Mouse (Mus musculus) liver, embryonic 11.5 days (tissue): ENCODE measurements around the gene Haus5. TPM values are rescaled to one million over a fixed set of nuclear protein-coding genes. Genes with fewer than 3 reads are reported as not detected.

Source experiments
- ATAC-seq: fragments of 200-750 bp; cut with Nextera tagmentation; replicated peaks from 2 replicates; pipeline ENCODE4 v1.8.0; 2017; ENCODE audit warnings: moderate number of reproducible peaks, mild to moderate bottlenecking, moderate TSS enrichment, moderate library complexity; ENCODE audit not compliant: low FRiP score
- DNase-seq: peaks from one replicate; pipeline ENCODE4 v3.0.0-alpha.2; 2017; ENCODE audit warnings: low spot score
- H3K27ac ChIP-seq: fragments of 300-500 bp; sonication (generic); 2 replicates; pipeline ENCODE4 v1.5.1; 2014; ENCODE audit warnings: mild to moderate bottlenecking, low read depth, low read length, control low read depth
- H3K27me3 ChIP-seq: fragments of 300-500 bp; sonication (generic); replicated peaks from 2 replicates; pipeline ENCODE4 v1.6.1; 2014; ENCODE audit warnings: low read length, mixed read lengths; ENCODE audit not compliant: control insufficient read depth, insufficient read depth
- H3K36me3 ChIP-seq: fragments of 300-500 bp; sonication (generic); 2 replicates; pipeline ENCODE4 v1.6.1; 2014; ENCODE audit warnings: mild to moderate bottlenecking, low read length, moderate library complexity, mixed read lengths; ENCODE audit not compliant: control insufficient read depth, insufficient read depth
- H3K4me1 ChIP-seq: fragments of 300-500 bp; sonication (generic); replicated peaks from 2 replicates; pipeline ENCODE4 v1.6.1; 2014; ENCODE audit warnings: low read length, mixed read lengths; ENCODE audit not compliant: control insufficient read depth, insufficient read depth
- H3K4me2 ChIP-seq: fragments of 300-500 bp; sonication (generic); 2 replicates; pipeline ENCODE4 v1.6.1; 2014; ENCODE audit warnings: mild to moderate bottlenecking, control low read depth, moderate library complexity
- H3K4me3 ChIP-seq: fragments of 300-500 bp; sonication (generic); 2 replicates; pipeline ENCODE4 v1.5.1; 2014; ENCODE audit warnings: low read depth, low read length, control low read depth
- H3K9ac ChIP-seq: fragments of 300-500 bp; sonication (generic); 2 replicates; pipeline ENCODE4 v1.6.1; 2014; ENCODE audit warnings: low read depth, low read length, control low read depth
- H3K9me3 ChIP-seq: fragments of 300-500 bp; sonication (generic); 2 replicates; pipeline ENCODE4 v1.6.1; 2016; ENCODE audit warnings: low read length, inconsistent platforms, mixed read lengths; ENCODE audit not compliant: control insufficient read depth
- WGBS: fragments of 180-500 bp; shearing (Covaris S2); extraction: QIAGEN DNeasy Blood & Tissue Kit; methylation state at CpG from one replicate; pipeline ENCODE4 v1.1.7; 2014; 5-methylcytosine and 5-hydroxymethylcytosine counted together
- polyA plus RNA-seq: library from polyadenylated mRNA; unstranded; fragments of >200 nt; fragmentation: Nextera tagmentation; extraction: Ambion mirVana; gene quantifications from 2 replicates; pipeline ENCODE4 v1.2.1, GENCODE M21; 2014

Gene Haus5
- 64.3 and 65.6 TPM in 2 replicates for polyA plus RNA-seq

- Histone ChIP-seq H3K36me3 (peaks cover 18% of the 10 kb centered on the region), H3K9me3 (no peaks in the 10 kb centered on the region), H3K4me3 (peak within 1 kb of the TSS; percentile 83), H3K27me3 (no peaks in the 10 kb centered on the region; the same call in 1 of the 2 replicates), H3K27ac (peak within 1 kb of the TSS; percentile 52), H3K9ac (peak within 1 kb of the TSS; percentile 93), H3K4me2 (peak within 1 kb of the TSS; percentile 95), H3K4me1 (peaks cover 3% of the 10 kb centered on the region; the same call in 1 of the 2 replicates)
- 1% methylated on average over 34 of the region's 34 CpGs for WGBS
- peak; percentile 90 for ATAC-seq
- DNase-seq = peak; percentile 90
Observed at GRCm38 (mm10) chr7:30664529-30665200, at the start of gene Haus5. Gene Haus5, minus strand, starts transcription at chr7:30664994.

GRCm38 (mm10) chr7:30711942-30712341 lies 47.1 kb upstream of the Haus5 start, which contains the start of gene Atp4a:
Gene Atp4a, plus strand, starts transcription at chr7:30712209.
- no peak for ATAC-seq
- no peak within 1 kb of the TSS for H3K4me2 ChIP-seq
- H3K4me1 ChIP-seq = peaks cover 4% of the 10 kb centered on the region
- H3K27me3 ChIP-seq = peaks cover 24% of the 10 kb centered on the region
- H3K9ac ChIP-seq = no peak within 1 kb of the TSS
- H3K4me3 ChIP-seq = no peak within 1 kb of the TSS
- H3K27ac ChIP-seq = no peak within 1 kb of the TSS
- H3K9me3 ChIP-seq = no peaks in the 10 kb centered on the region
- H3K36me3 ChIP-seq = no peaks in the 10 kb centered on the region
- 79% methylated on average over 3 of the region's 3 CpGs for WGBS
- DNase-seq = no peak

GRCm38 (mm10) chr7:30707441-30707840 lies 42.6 kb upstream of the Haus5 start:
- Histone ChIP-seq H3K27ac (no peak overlapping the region), H3K27me3 (no peaks in the 10 kb centered on the region), H3K4me3 (no peak overlapping the region), H3K9ac (no peak overlapping the region), H3K9me3 (no peaks in the 10 kb centered on the region), H3K4me2 (no peak overlapping the region), H3K36me3 (no peaks in the 10 kb centered on the region), H3K4me1 (peaks cover 10% of the 10 kb centered on the region)
- no peak for ATAC-seq
- WGBS = 94% methylated on average over 1 of the region's 1 CpGs
- DNase-seq = no peak

GRCm38 (mm10) chr7:30706214-30706882 lies 41.6 kb upstream of the Haus5 start:
- Histone ChIP-seq H3K27me3 (no peaks in the 10 kb centered on the region), H3K9ac (no peak overlapping the region), H3K4me2 (peak overlapping the region; percentile 43), H3K36me3 (no peaks in the 10 kb centered on the region), H3K9me3 (no peaks in the 10 kb centered on the region), H3K4me1 (peaks cover 10% of the 10 kb centered on the region), H3K27ac (peak overlapping the region; percentile 39; the same call in 1 of the 2 replicates), H3K4me3 (0 out of 2 replicates have a peak overlapping the region, but pooled peaks have one; percentile 7)
- DNase-seq = no peak
- WGBS = 37% methylated on average over 8 of the region's 8 CpGs
- ATAC-seq = peak; percentile 73

GRCm38 (mm10) chr7:30698589-30698988 lies 33.8 kb upstream of the Haus5 start, which contains the start of gene 2200002J24Rik:
Gene 2200002J24Rik, plus strand, starts transcription at chr7:30698926.
- Histone ChIP-seq H3K9ac (no peak within 1 kb of the TSS), H3K36me3 (no peaks in the 10 kb centered on the region), H3K27ac (no peak within 1 kb of the TSS), H3K4me1 (no peaks in the 10 kb centered on the region), H3K4me2 (no peak within 1 kb of the TSS; the same call in 1 of the 2 replicates), H3K4me3 (no peak within 1 kb of the TSS), H3K27me3 (no peaks in the 10 kb centered on the region), H3K9me3 (no peaks in the 10 kb centered on the region)
- 36% methylated on average over 9 of the region's 9 CpGs for WGBS
- DNase-seq (no peak), ATAC-seq (peak; percentile 68)

GRCm38 (mm10) chr7:30698101-30698500 lies 33.3 kb upstream of the Haus5 start:
- Histone ChIP-seq H3K27me3 (no peaks in the 10 kb centered on the region), H3K4me2 (no peak overlapping the region), H3K36me3 (no peaks in the 10 kb centered on the region), H3K27ac (no peak overlapping the region), H3K9me3 (no peaks in the 10 kb centered on the region), H3K9ac (no peak overlapping the region), H3K4me3 (no peak overlapping the region), H3K4me1 (no peaks in the 10 kb centered on the region)
- WGBS = 42% methylated on average over 5 of the region's 5 CpGs
- ATAC-seq (no peak), DNase-seq (no peak)

GRCm38 (mm10) chr7:30688325-30688724 lies 23.5 kb upstream of the Haus5 start:
- Histone ChIP-seq H3K9me3 (no peaks in the 10 kb centered on the region), H3K4me1 (no peaks in the 10 kb centered on the region), H3K4me3 (no peak overlapping the region), H3K36me3 (no peaks in the 10 kb centered on the region), H3K9ac (no peak overlapping the region), H3K27ac (no peak overlapping the region), H3K27me3 (no peaks in the 10 kb centered on the region), H3K4me2 (no peak overlapping the region)
- no peak; the same call in 1 of the 2 replicates for ATAC-seq
- 78% methylated on average over 6 of the region's 6 CpGs for WGBS
- DNase-seq = no peak

- no peaks in the 10 kb centered on the region for H3K27me3 ChIP-seq
- ATAC-seq = no peak
Observed at GRCm38 (mm10) chr7:30683425-30683824, 18.6 kb upstream of the Haus5 start.

More at GRCm38 (mm10) chr7:30683425-30683824, 18.6 kb upstream of the Haus5 start:
- WGBS = 44% methylated on average over 2 of the region's 2 CpGs
- no peak overlapping the region for H3K27ac ChIP-seq
- H3K4me3 ChIP-seq = no peak overlapping the region
- DNase-seq = no peak
- H3K9me3 ChIP-seq = no peaks in the 10 kb centered on the region
- H3K9ac ChIP-seq = no peak overlapping the region
- no peaks in the 10 kb centered on the region for H3K36me3 ChIP-seq
- H3K4me2 ChIP-seq = no peak overlapping the region
- H3K4me1 ChIP-seq = no peaks in the 10 kb centered on the region
